Mouse (Mus musculus) frontal cortex, postnatal 25 days (tissue): ENCODE results near the gene Gdap1l1.

ENCODE experiments used
- DNase-seq, 2 experiments: peaks; one replicate each; pipeline ENCODE4 v3.0.0; 2022; ENCODE audit warnings: low spot score in 2 of 2

Gdap1l1 gene

GRCm38 (mm10) chr2:163463251-163463769, 25.0 kb downstream of the Gdap1l1 start:
- DNase-seq = no peak

GRCm38 (mm10) chr2:163463998-163464397, 25.7 kb downstream of the Gdap1l1 start:
- no peak for DNase-seq

DNA sequence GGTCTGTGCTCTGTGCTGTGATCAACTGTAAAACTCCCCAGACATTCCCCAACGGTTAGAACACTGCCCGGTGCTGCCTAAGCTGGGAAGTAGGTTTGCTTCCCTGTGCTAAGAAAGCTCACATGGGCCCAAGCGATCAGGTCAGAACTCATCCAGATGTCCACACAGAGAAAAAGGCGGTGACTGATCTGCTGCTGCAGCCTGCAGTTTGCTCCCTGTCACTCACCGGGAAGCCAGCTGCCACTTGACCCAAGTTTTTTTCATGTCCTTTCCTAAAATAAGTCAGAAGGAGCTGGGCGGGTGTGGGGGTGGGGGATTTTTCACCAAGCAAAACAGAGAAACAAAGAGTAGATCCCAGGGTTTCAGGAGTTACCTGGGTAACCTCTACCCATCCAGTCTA, 26.3 kb downstream of the Gdap1l1 start:
- no peak for DNase-seq

- no peak for DNase-seq
Observed at GRCm38 (mm10) chr2:163466771-163467170, 28.5 kb downstream of the Gdap1l1 start.

- no peak for DNase-seq
Observed at GRCm38 (mm10) chr2:163467585-163467984, 29.3 kb downstream of the Gdap1l1 start.

DNA sequence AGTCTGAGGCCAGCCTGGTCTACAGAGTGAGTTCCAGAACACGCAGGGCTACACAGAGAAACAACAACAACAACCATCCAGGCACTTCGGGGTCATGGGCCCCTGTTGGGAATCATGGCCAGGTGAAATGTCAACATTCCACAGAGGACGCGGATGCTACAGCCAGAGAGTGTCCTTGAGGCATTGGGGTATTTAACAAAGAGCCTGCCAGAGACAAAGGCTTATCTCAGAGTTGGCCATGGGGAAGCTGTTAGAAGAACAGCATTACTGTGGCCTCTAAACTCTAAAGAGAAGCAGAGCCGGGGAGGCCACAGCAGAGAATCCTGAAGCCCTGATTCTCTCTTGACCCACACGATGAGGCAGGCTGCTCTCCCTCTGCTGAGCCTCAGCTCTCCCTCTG, 30.6 kb downstream of the Gdap1l1 start:
- no peak for DNase-seq

GRCm38 (mm10) chr2:163469711-163470110, 31.4 kb downstream of the Gdap1l1 start:
- DNase-seq = no peak

GRCm38 (mm10) chr2:163471136-163471535, 32.9 kb downstream of the Gdap1l1 start:
- DNase-seq = no peak

- DNase-seq = no peak
Observed at GRCm38 (mm10) chr2:163471710-163472465, 33.6 kb downstream of the Gdap1l1 start.

- peak; percentile 98 for DNase-seq
Observed at GRCm38 (mm10) chr2:163472466-163472851, 34.2 kb downstream of the Gdap1l1 start, which contains the start of gene Fitm2. TSS of gene Fitm2 (minus strand) at chr2:163472629.

- no peak for DNase-seq
Observed at GRCm38 (mm10) chr2:163480191-163480825, 42.0 kb downstream of the Gdap1l1 start.

DNA sequence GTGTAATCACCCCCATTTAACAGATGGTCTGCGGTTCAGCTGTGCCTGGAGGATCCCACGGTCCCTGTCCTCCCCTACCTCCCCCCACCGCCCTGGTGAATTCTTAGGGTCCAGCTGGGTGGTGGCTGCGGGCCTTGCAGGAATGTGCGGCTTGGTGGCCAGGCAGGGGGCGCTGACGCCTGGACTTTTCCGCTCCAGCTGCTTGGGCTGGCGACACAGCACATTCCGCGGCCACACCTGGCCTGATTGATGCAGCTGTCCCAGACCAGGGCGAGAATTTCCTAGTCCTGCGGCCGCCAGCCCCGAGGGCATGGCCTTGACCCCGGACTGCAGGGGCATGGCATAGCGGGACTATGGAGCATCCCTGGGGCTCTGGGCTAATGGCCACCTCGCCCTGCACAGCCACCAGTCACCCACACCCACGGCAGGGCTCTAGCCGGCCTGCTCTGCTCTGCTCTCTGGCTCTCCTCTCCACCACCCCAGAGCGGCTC, 43.3 kb downstream of the Gdap1l1 start:
- no peak for DNase-seq

DNA sequence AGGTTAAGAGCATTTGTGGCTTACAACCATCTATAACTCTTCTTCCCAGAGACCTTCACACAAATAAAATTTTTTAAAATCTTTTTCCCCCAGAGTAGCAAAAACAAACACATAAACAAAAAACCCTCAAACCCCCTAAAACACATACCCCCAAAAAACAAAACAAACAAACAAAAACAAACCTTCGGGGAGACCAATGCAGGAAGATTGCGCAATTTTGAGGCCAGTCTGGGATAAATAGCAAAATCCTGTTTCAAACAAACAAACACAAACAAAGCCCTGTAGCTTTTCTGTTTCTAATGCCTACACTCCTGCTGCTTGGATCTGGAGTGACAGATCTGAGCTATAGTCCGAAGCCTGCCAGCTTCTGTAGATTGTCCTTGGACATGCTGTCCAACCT, 49.1 kb downstream of the Gdap1l1 start:
- no peak for DNase-seq

GRCm38 (mm10) chr2:163489725-163490291, 51.5 kb downstream of the Gdap1l1 start:
- no peak for DNase-seq

DNA sequence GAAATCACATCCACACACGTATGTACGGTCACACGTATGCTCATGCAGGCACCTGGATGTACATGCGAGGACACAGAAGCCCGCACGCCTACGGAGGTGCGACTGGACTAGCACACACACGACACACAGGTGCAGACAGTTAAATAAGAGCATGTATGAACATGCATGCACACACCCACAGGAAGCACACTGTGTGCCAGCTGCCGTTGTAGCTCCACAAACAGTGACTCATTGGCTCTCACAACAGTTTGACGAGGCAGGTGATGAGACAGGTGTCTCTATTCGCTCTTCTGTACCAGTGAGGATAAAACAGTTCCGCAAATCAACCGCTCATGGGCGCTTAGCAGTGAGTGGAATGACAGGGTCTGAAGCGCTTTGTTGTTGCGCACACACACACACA, 52.4 kb downstream of the Gdap1l1 start:
- DNase-seq = no peak

DNA sequence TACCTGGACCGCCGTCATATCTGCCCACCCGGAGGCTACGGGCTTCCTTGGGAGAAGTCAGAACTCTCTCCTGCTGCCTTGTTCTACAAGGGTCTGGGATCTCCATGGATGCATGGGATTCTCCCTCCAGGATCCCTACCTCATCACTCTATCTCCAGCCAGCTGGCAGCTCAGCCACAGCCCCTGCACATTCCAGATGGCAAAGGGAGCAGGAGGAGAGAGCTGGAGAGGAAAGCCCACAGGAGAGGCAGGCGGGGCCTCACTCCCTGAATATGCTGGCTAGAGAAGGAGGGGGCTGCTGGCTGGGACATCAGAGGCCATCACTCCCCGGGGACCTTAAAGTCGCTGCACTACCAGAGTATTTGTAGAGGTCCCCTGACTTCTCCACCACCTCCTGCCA, 53.1 kb downstream of the Gdap1l1 start:
- DNase-seq = no peak

GRCm38 (mm10) chr2:163492018-163492417, 53.7 kb downstream of the Gdap1l1 start, which contains the start of gene R3hdml:
TSS of gene R3hdml (plus strand) at chr2:163492318.
- no peak for DNase-seq

- DNase-seq = no peak
Observed at GRCm38 (mm10) chr2:163493031-163493430, 54.8 kb downstream of the Gdap1l1 start.

DNA sequence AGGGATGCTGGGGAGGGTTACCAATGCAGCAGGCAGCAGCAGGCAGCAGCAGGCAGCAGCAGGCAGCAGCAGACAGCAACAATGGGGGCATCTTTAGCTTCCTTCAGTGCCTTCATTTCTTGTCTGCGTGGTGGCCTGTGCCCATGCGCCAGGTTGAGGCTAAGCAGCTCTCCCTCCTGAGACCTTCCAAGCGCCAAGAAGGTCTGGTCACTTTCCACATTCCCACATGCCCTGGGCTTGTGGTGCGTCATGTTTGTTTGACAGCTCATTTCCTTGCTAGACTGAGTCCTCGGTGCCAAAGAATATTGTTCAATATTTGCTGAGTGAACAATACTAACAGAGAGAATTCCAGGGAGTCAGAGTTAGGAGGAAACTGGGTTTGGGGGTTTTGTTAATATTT, 55.7 kb downstream of the Gdap1l1 start:
- DNase-seq = no peak

GRCm38 (mm10) chr2:163494456-163494855, 56.2 kb downstream of the Gdap1l1 start:
- DNase-seq = no peak

GRCm38 (mm10) chr2:163502219-163502618, 63.9 kb downstream of the Gdap1l1 start:
- no peak for DNase-seq

DNA sequence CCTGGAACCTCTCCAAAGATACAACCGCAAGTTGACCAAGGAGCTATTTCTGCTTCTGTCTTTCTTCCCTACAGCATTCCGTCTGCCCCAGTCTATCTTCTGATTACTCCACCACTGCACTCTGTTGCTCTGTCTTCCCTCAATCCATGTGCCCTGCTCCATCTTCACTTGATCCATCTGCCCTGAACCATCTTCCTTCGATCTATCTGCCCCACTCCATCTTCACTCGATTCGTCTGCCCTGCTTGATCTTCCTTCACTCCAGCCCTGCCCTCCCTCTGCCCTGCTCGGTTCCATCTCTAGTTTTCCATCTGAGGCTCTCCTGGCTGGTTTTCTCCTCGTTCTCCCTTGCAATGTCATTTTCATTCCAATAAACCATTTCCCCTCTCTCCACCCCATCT, 64.9 kb downstream of the Gdap1l1 start:
- DNase-seq = no peak
